Mouse (Mus musculus) embryonic stem cell, embryonic (primary cell): ENCODE results near the gene Uba2.
"Not testable (repeated sequence)": the region's sequence is repeated elsewhere in the genome, so short reads cannot be mapped to it uniquely, and the experiment has no call there.

Experiments used
- CTCF ChIA-PET, 4 experiments: fragments of 300-600 bp in 2 of 4; fragments of 350-600 bp in 2 of 4; sonication (Branson Sonifier 250); formaldehyde crosslinking; loops; one replicate each; lab custom pipeline; 2022; ENCODE audit warnings: inconsistent platforms in 2 of 4; lab: Charles Lee
- POLR2A ChIA-PET, 4 experiments: fragments of 300-600 bp in 2 of 4; fragments of 350-600 bp in 2 of 4; sonication (Branson Sonifier 250); formaldehyde crosslinking; loops; one replicate each; lab custom pipeline; 2022; ENCODE audit warnings: antibody characterized with exemption in 4 of 4, inconsistent platforms in 1 of 4; lab: Charles Lee

The Uba2 gene

GRCm38 (mm10) chr7:34132355-34133079 is 36.9 kb downstream of the Uba2 start:
- POLR2A ChIA-PET: interaction anchor here in 3 of 4 experiments (0.5 to 3.6 kb wide), 17 partner anchors 7 to 537 kb away, joined by 3 to 22 read pairs (median 4); partner anchors contain the start of gene Uba2 (in 2 of the 3)
- CTCF ChIA-PET: interaction anchor here in 1 of 4 experiments (0.6 kb wide), 1 partner anchor 9 kb away, joined by 4 read pairs; no protein-coding TSS in a partner anchor

GRCm38 (mm10) chr7:34131959-34132354 is 37.4 kb downstream of the Uba2 start:
- ChIA-PET POLR2A (interaction anchor here in 3 of 4 experiments (0.5 to 3.6 kb wide), 17 partner anchors 8 to 539 kb away, joined by 3 to 22 read pairs (median 4); partner anchors contain the start of gene Uba2 (in 2 of the 3)), CTCF (no interaction called here)

- ChIA-PET CTCF (no interaction called here), POLR2A (interaction anchor here in 2 of 4 experiments (0.6 to 3.6 kb wide), 17 partner anchors 9 to 258 kb away, joined by 3 to 22 read pairs (median 5); partner anchors contain the start of gene Uba2 (in 2 of the 2))
Observed at GRCm38 (mm10) chr7:34131118-34131517, 38.3 kb downstream of the Uba2 start.

GRCm38 (mm10) chr7:34126291-34126690 is 43.1 kb downstream of the Uba2 start:
- ChIA-PET CTCF (interaction anchor here in 2 of 4 experiments (1.3 to 1.6 kb wide), 2 partner anchors 16 to 224 kb away, joined by 3 to 4 read pairs; no protein-coding TSS in a partner anchor), POLR2A (interaction anchor here in 2 of 4 experiments (0.5 to 2.5 kb wide), 11 partner anchors 9 to 595 kb away, joined by 3 to 9 read pairs (median 4); partner anchors contain the start of gene Uba2 (in 1 of the 2))

- CTCF ChIA-PET: interaction anchor here in 1 of 4 experiments (1.3 kb wide), 1 partner anchor 15 kb away, joined by 3 read pairs; no protein-coding TSS in a partner anchor
- POLR2A ChIA-PET: interaction anchor here in 3 of 4 experiments (0.7 to 1.5 kb wide), 4 partner anchors 10 to 544 kb away, joined by 3 to 5 read pairs (median 3); partner anchors contain the start of gene Uba2 (in 1 of the 3)
Observed at GRCm38 (mm10) chr7:34125346-34125745, 44.1 kb downstream of the Uba2 start.

- POLR2A ChIA-PET: interaction anchor here in 3 of 4 experiments (0.6 to 1.3 kb wide), 7 partner anchors 8 to 88 kb away, joined by 3 to 5 read pairs (median 3); no protein-coding TSS in a partner anchor
- CTCF ChIA-PET: interaction anchor here in 3 of 4 experiments (0.7 to 1.5 kb wide), 7 partner anchors 10 to 510 kb away, joined by 3 to 6 read pairs (median 3); partner anchors contain the start of gene Wtip (in 1 of the 3)
Observed at GRCm38 (mm10) chr7:34122987-34123720, 46.2 kb downstream of the Uba2 start.

- CTCF ChIA-PET: not testable (repeated sequence)
- POLR2A ChIA-PET: interaction anchor here in 2 of 4 experiments (1.2 to 2.0 kb wide), 3 partner anchors 10 to 66 kb away, joined by 6 to 8 read pairs (median 7); no protein-coding TSS in a partner anchor
Observed at GRCm38 (mm10) chr7:34120636-34121035, 48.8 kb downstream of the Uba2 start.

- CTCF ChIA-PET: no interaction called here
- POLR2A ChIA-PET: no interaction called here
Observed at GRCm38 (mm10) chr7:34116601-34117000, 52.8 kb downstream of the Uba2 start.

GRCm38 (mm10) chr7:34109190-34109589 is 60.2 kb downstream of the Uba2 start:
- ChIA-PET CTCF (no interaction called here), POLR2A (interaction anchor here in 1 of 4 experiments (1.4 to 1.5 kb wide), 2 partner anchors 14 to 20 kb away, joined by 3 to 6 read pairs; no protein-coding TSS in a partner anchor)

- ChIA-PET POLR2A (no interaction called here), CTCF (interaction anchor here in 1 of 4 experiments (0.6 kb wide), 1 partner anchor 391 kb away, joined by 3 read pairs; no protein-coding TSS in a partner anchor)
Observed at GRCm38 (mm10) chr7:34101276-34101675, 68.1 kb downstream of the Uba2 start.

- ChIA-PET POLR2A (no interaction called here), CTCF (no interaction called here)
Observed at GRCm38 (mm10) chr7:34100002-34100401, 69.4 kb downstream of the Uba2 start.

GRCm38 (mm10) chr7:34094911-34095481 is 74.4 kb downstream of the Uba2 start, which contains the start of gene Scgb1b30:
Gene Scgb1b30, plus strand, starts transcription at chr7:34095431.
- ChIA-PET POLR2A (no interaction called here), CTCF (no interaction called here)
